Mouse (Mus musculus): ENCODE results near the gene Btf3. TPM values are rescaled to one million over a fixed set of nuclear protein-coding genes. Genes with fewer than 3 reads are reported as not detected.

Btf3 gene
- polyA plus RNA-seq, 1 experiment from 2014 or later = 893 TPM

GRCm38 (mm10) chr13:98298833-98299758, 17.7 kb downstream of the Btf3 start:
- ATAC-seq (replicated peaks; ENCODE audit: low FRiP score) (peak; percentile 73), DNase-seq (ENCODE audit: low spot score) (peak; percentile 78)
- no peaks in the 10 kb centered on the region for H3K4me1 ChIP-seq (replicated peaks; ENCODE audit: control insufficient read depth, insufficient read depth, low read length)
- no peak overlapping the region for H3K4me3 ChIP-seq (ENCODE audit: low read depth, low read length)
- no peaks in the 10 kb centered on the region for H3K9me3 ChIP-seq (ENCODE audit: control insufficient read depth, low read length)
- no peak overlapping the region for H3K27ac ChIP-seq (ENCODE audit: low read depth, low read length)
- peak overlapping the region; percentile 4; the same call in 1 of the 2 replicates for H3K4me2 ChIP-seq
- no peaks in the 10 kb centered on the region for H3K36me3 ChIP-seq (ENCODE audit: control insufficient read depth, insufficient read depth, low read length)
- WGBS = 50% methylated on average over 20 of the region's 21 CpGs
- no peak overlapping the region for H3K9ac ChIP-seq (ENCODE audit: low read depth, low read length)
- H3K27me3 ChIP-seq (replicated peaks; ENCODE audit: control insufficient read depth, insufficient read depth, low read length) = no peaks in the 10 kb centered on the region; the same call in 1 of the 2 replicates

- Histone ChIP-seq H3K27me3 (replicated peaks; ENCODE audit: control insufficient read depth, insufficient read depth, low read length) (no peaks in the 10 kb centered on the region; the same call in 1 of the 2 replicates), H3K9me3 (ENCODE audit: control insufficient read depth, low read length) (no peaks in the 10 kb centered on the region), H3K36me3 (ENCODE audit: control insufficient read depth, insufficient read depth, low read length) (no peaks in the 10 kb centered on the region), H3K4me1 (replicated peaks; ENCODE audit: control insufficient read depth, insufficient read depth, low read length) (no peaks in the 10 kb centered on the region), H3K4me2 (no peak overlapping the region), H3K4me3 (ENCODE audit: low read depth, low read length) (no peak overlapping the region), H3K9ac (ENCODE audit: low read depth, low read length) (no peak overlapping the region), H3K27ac (ENCODE audit: low read depth, low read length) (no peak overlapping the region)
- DNase-seq (ENCODE audit: low spot score) (no peak), ATAC-seq (replicated peaks; ENCODE audit: low FRiP score) (no peak)
- WGBS = 87% methylated on average over 6 of the region's 6 CpGs
Measured at GRCm38 (mm10) chr13:98297883-98298482, 18.8 kb downstream of the Btf3 start.

GRCm38 (mm10) chr13:98296072-98296471, 20.7 kb downstream of the Btf3 start:
- ATAC-seq (replicated peaks; ENCODE audit: low FRiP score) (no peak), DNase-seq (ENCODE audit: low spot score) (no peak)
- H3K9ac ChIP-seq (ENCODE audit: low read depth, low read length) = no peak overlapping the region
- H3K36me3 ChIP-seq (ENCODE audit: control insufficient read depth, insufficient read depth, low read length) = no peaks in the 10 kb centered on the region
- no peaks in the 10 kb centered on the region for H3K9me3 ChIP-seq (ENCODE audit: control insufficient read depth, low read length)
- H3K4me3 ChIP-seq (ENCODE audit: low read depth, low read length) = no peak overlapping the region
- no peaks in the 10 kb centered on the region; the same call in 1 of the 2 replicates for H3K27me3 ChIP-seq (replicated peaks; ENCODE audit: control insufficient read depth, insufficient read depth, low read length)
- H3K4me1 ChIP-seq (replicated peaks; ENCODE audit: control insufficient read depth, insufficient read depth, low read length) = no peaks in the 10 kb centered on the region
- no peak overlapping the region for H3K4me2 ChIP-seq
- H3K27ac ChIP-seq (ENCODE audit: low read depth, low read length) = no peak overlapping the region
- WGBS = 51% methylated on average over 5 of the region's 5 CpGs

GRCm38 (mm10) chr13:98291712-98292111, 25.1 kb downstream of the Btf3 start:
- no peaks in the 10 kb centered on the region; the same call in 1 of the 2 replicates for H3K27me3 ChIP-seq (replicated peaks; ENCODE audit: control insufficient read depth, insufficient read depth, low read length)
- no peak overlapping the region for H3K4me2 ChIP-seq
- no peaks in the 10 kb centered on the region for H3K9me3 ChIP-seq (ENCODE audit: control insufficient read depth, low read length)
- H3K4me3 ChIP-seq (ENCODE audit: low read depth, low read length) = no peak overlapping the region
- DNase-seq (ENCODE audit: low spot score) (no peak), ATAC-seq (replicated peaks; ENCODE audit: low FRiP score) (no peak)
- 69% methylated on average over 8 of the region's 8 CpGs for WGBS
- H3K4me1 ChIP-seq (replicated peaks; ENCODE audit: control insufficient read depth, insufficient read depth, low read length) = no peaks in the 10 kb centered on the region
- H3K9ac ChIP-seq (ENCODE audit: low read depth, low read length) = no peak overlapping the region
- H3K36me3 ChIP-seq (ENCODE audit: control insufficient read depth, insufficient read depth, low read length) = no peaks in the 10 kb centered on the region
- no peak overlapping the region for H3K27ac ChIP-seq (ENCODE audit: low read depth, low read length)

GRCm38 (mm10) chr13:98290719-98291118, 26.1 kb downstream of the Btf3 start:
- Histone ChIP-seq H3K4me3 (ENCODE audit: low read depth, low read length) (no peak overlapping the region), H3K4me2 (no peak overlapping the region), H3K27me3 (replicated peaks; ENCODE audit: control insufficient read depth, insufficient read depth, low read length) (no peaks in the 10 kb centered on the region), H3K36me3 (ENCODE audit: control insufficient read depth, insufficient read depth, low read length) (no peaks in the 10 kb centered on the region), H3K4me1 (replicated peaks; ENCODE audit: control insufficient read depth, insufficient read depth, low read length) (no peaks in the 10 kb centered on the region), H3K27ac (ENCODE audit: low read depth, low read length) (no peak overlapping the region), H3K9ac (ENCODE audit: low read depth, low read length) (no peak overlapping the region), H3K9me3 (ENCODE audit: control insufficient read depth, low read length) (no peaks in the 10 kb centered on the region)
- ATAC-seq (replicated peaks; ENCODE audit: low FRiP score) = no peak
- WGBS = 41% methylated on average over 2 of the region's 2 CpGs
- no peak for DNase-seq (ENCODE audit: low spot score)

GRCm38 (mm10) chr13:98280990-98281650, 35.7 kb downstream of the Btf3 start:
- no peaks in the 10 kb centered on the region for H3K36me3 ChIP-seq (ENCODE audit: control insufficient read depth, insufficient read depth, low read length)
- ATAC-seq (replicated peaks; ENCODE audit: low FRiP score) (no peak), DNase-seq (ENCODE audit: low spot score) (no peak)
- no peak overlapping the region for H3K4me3 ChIP-seq (ENCODE audit: low read depth, low read length)
- H3K27me3 ChIP-seq (replicated peaks; ENCODE audit: control insufficient read depth, insufficient read depth, low read length) = no peaks in the 10 kb centered on the region
- no peak overlapping the region for H3K27ac ChIP-seq (ENCODE audit: low read depth, low read length)
- no peaks in the 10 kb centered on the region for H3K9me3 ChIP-seq (ENCODE audit: control insufficient read depth, low read length)
- WGBS = 68% methylated on average over 12 of the region's 12 CpGs
- no peak overlapping the region for H3K9ac ChIP-seq (ENCODE audit: low read depth, low read length)
- peaks cover 2% of the 10 kb centered on the region; the same call in 1 of the 2 replicates for H3K4me1 ChIP-seq (replicated peaks; ENCODE audit: control insufficient read depth, insufficient read depth, low read length)
- H3K4me2 ChIP-seq = no peak overlapping the region

- Histone ChIP-seq H3K9me3 (ENCODE audit: control insufficient read depth, low read length) (no peaks in the 10 kb centered on the region), H3K4me1 (replicated peaks; ENCODE audit: control insufficient read depth, insufficient read depth, low read length) (peaks cover 12% of the 10 kb centered on the region), H3K4me2 (no peak within 1 kb of the TSS), H3K9ac (ENCODE audit: low read depth, low read length) (no peak within 1 kb of the TSS), H3K27ac (ENCODE audit: low read depth, low read length) (no peak within 1 kb of the TSS), H3K27me3 (replicated peaks; ENCODE audit: control insufficient read depth, insufficient read depth, low read length) (no peaks in the 10 kb centered on the region), H3K4me3 (ENCODE audit: low read depth, low read length) (no peak within 1 kb of the TSS), H3K36me3 (ENCODE audit: control insufficient read depth, insufficient read depth, low read length) (no peaks in the 10 kb centered on the region)
- 87% methylated on average over 5 of the region's 5 CpGs for WGBS
- DNase-seq (ENCODE audit: low spot score) = no peak
- no peak for ATAC-seq (replicated peaks; ENCODE audit: low FRiP score)
Measured at GRCm38 (mm10) chr13:98279686-98280085, 37.1 kb downstream of the Btf3 start, which contains the start of gene Gm21976. Gm21976 (plus strand) TSS chr13:98279887.

GRCm38 (mm10) chr13:98277501-98277900, 39.3 kb downstream of the Btf3 start:
- 59% methylated on average over 2 of the region's 2 CpGs for WGBS
- no peak for DNase-seq (ENCODE audit: low spot score)
- Histone ChIP-seq H3K4me3 (ENCODE audit: low read depth, low read length) (no peak overlapping the region), H3K27me3 (replicated peaks; ENCODE audit: control insufficient read depth, insufficient read depth, low read length) (no peaks in the 10 kb centered on the region), H3K9me3 (ENCODE audit: control insufficient read depth, low read length) (no peaks in the 10 kb centered on the region), H3K27ac (ENCODE audit: low read depth, low read length) (no peak overlapping the region), H3K36me3 (ENCODE audit: control insufficient read depth, insufficient read depth, low read length) (peaks cover 7% of the 10 kb centered on the region), H3K4me2 (no peak overlapping the region), H3K9ac (ENCODE audit: low read depth, low read length) (no peak overlapping the region), H3K4me1 (replicated peaks; ENCODE audit: control insufficient read depth, insufficient read depth, low read length) (peaks cover 12% of the 10 kb centered on the region)
- ATAC-seq (replicated peaks; ENCODE audit: low FRiP score) = no peak

All from liver, embryonic 11.5 days (tissue).